Mouse (Mus musculus) urinary bladder, postnatal 10 days (tissue): ENCODE measurements around the gene Agtrap.
"Not testable (repeated sequence)": the region's sequence is repeated elsewhere in the genome, so short reads cannot be mapped to it uniquely, and the experiment has no call there.

ENCODE experiments used
- DNase-seq: peaks from one replicate; pipeline ENCODE4 v3.0.0; 2022; ENCODE audit warnings: low spot score

Agtrap gene

DNA sequence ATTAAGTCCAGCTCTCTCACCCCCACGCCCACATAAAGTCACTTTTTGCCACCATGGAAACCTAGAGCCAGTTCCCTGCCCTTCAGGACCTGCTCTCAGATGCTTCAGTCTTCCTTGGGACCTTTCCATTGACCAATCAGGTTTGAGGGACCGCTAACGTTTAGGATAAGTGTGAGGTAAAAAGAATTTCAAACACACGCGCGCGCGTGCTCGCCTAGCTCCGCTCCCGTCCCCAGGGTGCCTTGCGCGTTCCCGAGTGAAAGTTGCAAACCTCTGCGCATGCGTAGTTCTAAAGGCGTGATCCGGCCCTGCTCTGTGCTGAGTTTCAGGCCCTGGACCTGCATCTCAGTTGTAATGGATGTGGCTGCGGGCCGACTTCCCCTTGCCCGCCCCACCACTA is 12.6 kb downstream of the Agtrap start:
- DNase-seq = no peak

GRCm38 (mm10) chr4:148074521-148075189 is 13.2 kb downstream of the Agtrap start:
- DNase-seq = no peak

- DNase-seq = no peak
Measured at GRCm38 (mm10) chr4:148071508-148071907, 16.3 kb downstream of the Agtrap start.

DNA sequence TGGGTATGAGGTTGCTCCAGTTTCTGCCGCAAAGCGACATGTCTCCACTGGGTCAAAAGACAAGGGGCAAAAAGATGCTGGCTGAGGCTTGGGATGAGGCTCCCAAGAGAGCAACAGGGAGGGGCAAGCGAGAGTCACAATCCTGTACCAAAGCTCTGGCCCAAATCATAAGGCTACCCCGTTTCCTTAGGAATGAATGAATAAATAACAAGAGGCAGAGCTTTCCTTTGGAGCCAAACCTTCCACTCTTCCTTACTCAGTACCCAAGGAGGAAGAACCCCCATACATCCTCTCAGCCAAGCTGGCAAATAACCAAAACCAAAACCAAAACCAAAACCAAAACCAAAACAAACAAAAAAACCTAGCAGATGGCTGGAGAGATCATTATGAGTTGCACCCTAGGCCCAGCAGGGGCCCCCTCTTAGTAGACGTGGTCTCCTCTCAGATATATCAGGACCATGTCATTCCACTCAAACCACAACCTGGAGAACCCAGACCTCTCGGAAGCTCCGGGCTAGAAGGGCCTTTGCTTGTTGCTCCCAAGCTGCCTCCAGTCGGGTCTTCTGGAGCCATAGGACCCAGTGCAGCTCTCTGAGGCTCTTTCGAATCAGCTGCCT is 18.1 kb downstream of the Agtrap start:
- no peak for DNase-seq

DNA sequence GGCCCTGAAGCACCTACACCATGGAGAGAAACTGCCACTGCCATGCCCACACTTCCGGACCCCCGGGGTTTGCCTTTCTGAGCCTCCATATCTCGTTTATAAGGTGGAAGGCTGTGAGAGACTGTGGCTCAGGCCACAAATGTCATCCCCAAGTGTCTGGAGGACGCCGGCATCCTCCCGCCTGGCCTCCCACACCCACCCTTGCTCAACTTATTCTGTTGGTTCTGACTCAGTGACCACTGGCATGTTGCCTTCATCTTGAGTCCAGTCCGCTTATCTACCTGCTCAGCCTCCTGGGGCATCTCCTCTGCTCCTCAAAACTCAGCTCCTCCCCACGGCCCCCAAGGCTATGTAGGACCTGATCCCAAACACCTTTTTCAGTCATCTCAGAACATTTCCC is 20.5 kb downstream of the Agtrap start:
- DNase-seq = no peak

GRCm38 (mm10) chr4:148066401-148066744 is 21.5 kb downstream of the Agtrap start:
- no peak for DNase-seq

GRCm38 (mm10) chr4:148065702-148066400 is 22.0 kb downstream of the Agtrap start:
- no peak for DNase-seq

GRCm38 (mm10) chr4:148061086-148061480 is 26.7 kb downstream of the Agtrap start:
- no peak for DNase-seq

DNA sequence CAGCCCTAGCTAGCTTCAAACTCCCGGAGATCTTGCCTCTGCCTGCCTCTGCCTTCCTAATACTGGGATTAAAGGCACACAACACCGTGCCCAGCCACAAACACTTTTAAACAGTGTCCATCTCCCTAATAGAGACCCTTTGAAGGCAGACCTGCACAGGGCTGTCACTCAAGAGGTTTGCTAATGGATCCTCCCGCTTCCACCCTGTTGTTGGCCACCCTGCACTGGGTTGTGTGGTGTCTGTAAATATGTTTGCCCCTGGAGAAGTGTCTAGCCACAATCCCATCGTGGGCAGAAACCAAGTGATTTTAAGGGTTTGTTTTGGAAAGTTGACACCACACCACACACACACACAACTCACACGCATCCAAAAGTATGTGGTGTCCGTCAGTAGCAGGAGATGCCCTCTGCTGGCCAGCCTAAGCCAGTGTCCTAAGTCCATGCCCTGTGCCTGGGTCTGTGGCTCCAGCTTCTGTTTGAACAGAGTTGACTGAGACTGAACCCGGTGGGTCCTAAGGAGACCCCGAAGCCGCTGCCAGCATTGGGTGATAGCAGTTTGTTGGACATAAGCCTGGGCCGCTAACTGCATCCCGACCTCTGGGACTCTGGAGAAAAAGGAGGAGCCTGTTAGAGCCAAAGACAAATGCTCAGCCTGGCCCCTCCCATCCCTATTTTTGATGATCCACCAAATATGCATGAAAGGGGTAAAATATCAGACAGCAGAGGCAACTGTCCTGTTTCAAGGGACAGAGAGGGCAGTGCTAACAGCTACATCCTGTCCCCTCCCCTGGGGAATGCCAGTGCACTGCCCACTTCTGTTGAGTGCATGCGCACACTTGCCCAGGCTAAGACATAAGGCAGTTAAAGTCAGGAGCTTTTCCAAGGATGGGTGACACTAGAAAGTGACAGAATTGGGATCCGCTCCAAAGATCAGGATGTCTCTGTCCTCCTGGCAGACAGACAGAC is 27.4 kb downstream of the Agtrap start:
- DNase-seq = no peak

- DNase-seq = no peak
Measured at GRCm38 (mm10) chr4:148058993-148059392, 28.8 kb downstream of the Agtrap start.

DNA sequence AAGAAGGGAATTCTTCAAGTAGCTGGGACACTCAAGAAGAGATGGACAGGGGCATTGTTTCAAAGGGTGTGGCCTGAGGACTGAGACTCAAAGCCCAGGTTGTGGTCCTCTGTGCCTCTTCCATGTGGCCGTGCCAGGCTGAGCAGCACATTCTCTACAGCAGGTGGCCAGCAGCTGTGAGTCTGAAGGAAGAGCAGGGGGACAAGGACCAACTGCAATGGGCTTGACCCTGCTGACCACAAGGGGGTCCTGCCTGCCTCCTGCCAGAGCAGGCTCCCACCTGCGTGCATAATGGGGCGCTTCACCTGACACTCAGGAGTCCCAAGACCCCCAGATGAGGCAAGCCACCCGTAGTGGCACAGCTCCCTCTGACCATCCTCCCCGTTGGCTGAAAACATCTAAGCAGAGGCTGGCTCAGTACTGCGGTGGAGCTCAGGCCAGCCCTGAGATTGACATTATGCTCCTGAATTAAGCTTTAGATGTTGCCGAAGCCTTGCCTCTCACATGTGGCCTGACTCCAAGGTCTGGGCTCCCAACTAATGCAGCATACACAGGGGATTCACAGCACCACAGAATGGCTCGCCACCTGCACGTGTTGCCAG is 29.5 kb downstream of the Agtrap start:
- DNase-seq = no peak

DNA sequence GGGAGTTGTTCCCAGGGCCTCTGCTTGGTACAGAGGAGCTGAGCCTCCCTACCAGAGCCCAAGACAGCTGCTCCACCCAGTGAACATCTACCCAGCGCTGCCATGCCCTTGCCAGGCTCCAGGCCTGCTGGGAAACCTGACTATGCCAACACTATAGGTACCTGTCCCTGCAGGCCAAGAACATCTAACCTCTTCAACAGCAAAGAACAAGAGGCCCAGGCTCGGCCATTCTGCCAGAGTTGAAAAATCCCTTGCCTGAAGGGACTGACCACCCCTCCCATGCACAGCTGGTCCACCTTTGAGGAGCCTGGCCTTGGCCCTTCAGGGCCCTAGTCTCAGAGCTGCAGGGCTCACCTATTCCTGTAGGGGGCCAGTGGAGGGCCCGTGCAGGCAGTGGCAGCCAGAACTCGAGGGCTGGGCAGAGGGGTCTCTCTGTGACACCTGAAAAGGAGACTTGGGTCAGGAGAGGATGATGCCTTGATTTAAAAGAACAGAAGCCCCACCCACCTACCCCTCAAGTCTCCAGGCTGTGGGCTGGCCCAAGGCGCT is 30.1 kb downstream of the Agtrap start:
- DNase-seq = no peak

GRCm38 (mm10) chr4:148056801-148057200 is 31.0 kb downstream of the Agtrap start:
- DNase-seq = no peak

GRCm38 (mm10) chr4:148056246-148056645 is 31.6 kb downstream of the Agtrap start:
- DNase-seq = no peak

DNA sequence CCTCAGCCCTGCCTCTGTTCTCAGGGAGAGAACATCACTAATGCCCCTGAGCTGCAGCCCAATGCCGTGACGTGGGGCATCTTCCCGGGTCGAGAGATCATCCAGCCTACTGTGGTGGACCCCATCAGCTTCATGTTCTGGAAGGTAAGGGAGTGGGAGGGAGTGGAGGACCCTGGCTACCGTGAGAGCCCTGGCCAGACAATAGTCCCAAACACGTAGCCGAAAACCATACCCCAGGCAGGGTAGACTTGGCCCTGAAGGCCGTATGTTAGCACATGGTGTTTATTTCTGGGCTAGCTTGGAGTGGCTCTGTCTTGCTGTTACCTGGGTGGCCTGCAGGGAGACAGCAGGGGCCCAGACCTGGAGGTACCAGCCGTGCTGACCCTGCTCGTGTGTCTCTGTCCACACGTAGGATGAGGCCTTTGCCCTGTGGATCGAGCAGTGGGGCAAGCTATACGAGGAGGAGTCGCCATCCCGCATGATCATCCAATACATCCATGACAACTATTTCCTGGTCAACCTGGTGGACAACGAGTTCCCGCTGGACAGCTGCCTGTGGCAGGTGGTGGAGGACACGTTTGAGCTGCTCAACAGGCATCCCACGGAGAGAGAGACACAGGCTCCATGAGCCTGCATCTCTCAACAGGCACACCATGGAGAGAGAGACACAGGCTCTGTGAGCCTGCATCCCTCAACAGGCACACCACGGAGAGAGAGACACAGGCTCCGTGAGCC is 32.7 kb downstream of the Agtrap start:
- DNase-seq = no peak

GRCm38 (mm10) chr4:148053417-148053920 is 34.4 kb downstream of the Agtrap start:
- no peak for DNase-seq

GRCm38 (mm10) chr4:148052976-148053375 is 34.9 kb downstream of the Agtrap start:
- DNase-seq = no peak

DNA sequence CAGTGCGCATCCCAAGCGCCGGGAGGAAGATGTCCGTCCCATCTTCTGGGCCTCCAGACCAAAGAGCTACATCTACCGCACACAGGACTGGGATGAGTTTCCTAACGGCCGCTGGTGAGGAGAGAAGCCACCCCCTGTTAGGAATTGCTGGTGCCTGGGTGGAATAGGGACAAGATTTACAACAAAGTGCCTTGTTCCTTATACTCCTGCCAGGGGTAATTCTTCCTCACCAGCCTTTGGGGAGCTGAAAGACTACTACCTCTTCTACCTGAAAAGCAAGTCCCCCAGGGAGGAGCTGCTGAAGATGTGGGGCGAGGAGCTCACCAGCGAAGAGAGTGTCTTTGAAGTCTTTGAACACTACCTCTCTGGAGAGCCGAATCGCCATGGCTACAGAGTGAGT is 35.9 kb downstream of the Agtrap start:
- no peak for DNase-seq

GRCm38 (mm10) chr4:148051046-148051776 is 36.6 kb downstream of the Agtrap start:
- no peak for DNase-seq

GRCm38 (mm10) chr4:148050396-148050914 is 37.4 kb downstream of the Agtrap start:
- not testable (repeated sequence) for DNase-seq
